ENCODE assay signal across 8 mouse cellular contexts in the genomic region with DNA sequence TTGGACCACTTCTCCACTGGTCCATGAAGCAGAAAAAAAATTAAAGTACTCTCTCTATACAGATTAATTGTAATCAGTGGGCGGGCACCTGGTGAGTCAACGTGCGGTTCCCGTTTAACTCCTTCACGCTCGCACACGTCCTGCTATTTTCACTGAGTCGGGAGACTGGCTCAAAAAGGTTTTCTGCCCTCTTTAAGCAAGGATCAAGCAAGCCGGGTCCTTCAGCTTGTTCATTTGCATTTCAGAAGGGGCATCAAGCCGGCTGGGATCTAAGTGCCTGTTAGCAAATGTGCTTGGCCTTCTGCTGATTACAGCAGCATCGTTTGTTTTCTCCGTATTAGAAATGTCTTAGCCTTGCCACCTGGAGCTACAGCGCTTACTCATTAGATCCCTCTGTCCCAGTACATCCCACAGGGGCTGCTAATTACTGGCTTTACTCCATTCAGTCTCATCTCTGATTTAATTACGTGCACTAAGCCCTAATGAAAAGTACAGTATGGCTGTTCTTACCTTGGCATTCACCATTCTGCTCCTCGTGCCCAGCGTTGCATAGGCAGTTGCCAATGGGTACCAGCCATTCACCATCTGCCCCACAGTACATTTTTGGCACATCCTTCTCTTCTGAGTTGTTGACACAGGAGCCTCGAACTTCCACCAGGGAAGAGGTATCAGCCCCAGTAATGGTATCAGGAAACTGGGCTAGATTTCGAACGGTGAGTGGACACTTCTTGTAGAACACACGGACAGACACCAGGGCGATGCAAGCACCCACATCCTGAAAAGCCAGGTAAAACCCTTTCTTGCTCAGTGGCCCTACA. TPM values are rescaled to one million over a fixed set of nuclear protein-coding genes. Genes with fewer than 3 reads are reported as not detected.
A peak's percentile ranks its signal among the peaks of the same experiment; 100 is the strongest.
DNase-seq lines count a peak whose midpoint lies in the region; ATAC-seq lines count a peak whose summit lies in the region.
"Had no signal": no experiment of that assay in that cellular context is flagged by ENCODE, and none has a peak within 500 bp of the region (broad histone marks: within the 10 kb centered on the region; RNA-seq: fewer than 3 reads in every experiment).

No protein-coding gene starts in this region.

- H3K9me3 ChIP-seq in lung, embryonic 16.5 days (ENCODE audit: control insufficient read depth, low read length): no peaks in the 10 kb centered on the region
- H3K9me3 ChIP-seq in forebrain, embryonic 13.5 days (replicated peaks): no peaks in the 10 kb centered on the region
- no peaks in the 10 kb centered on the region for H3K9me3 ChIP-seq in limb, embryonic 11.5 days (ENCODE audit: control insufficient read depth, low read length)

- H3K4me3 ChIP-seq in lung, embryonic 16.5 days (ENCODE audit: low read length): peak overlapping the region; percentile 7; the same call in 1 of the 2 replicates
- peak overlapping the region; percentile 33 for H3K4me3 ChIP-seq in forebrain, embryonic 13.5 days
- 0 out of 2 replicates have a peak overlapping the region, but pooled peaks have one; percentile 14 for H3K4me3 ChIP-seq in limb, embryonic 11.5 days (ENCODE audit: low read depth, low read length)

- H3K9ac ChIP-seq in lung, embryonic 16.5 days (ENCODE audit: low read length): no peak overlapping the region
- H3K9ac ChIP-seq in forebrain, embryonic 13.5 days: peak overlapping the region; percentile 55
- no peak overlapping the region for H3K9ac ChIP-seq in limb, embryonic 11.5 days (ENCODE audit: low read length)

- no peaks in the 10 kb centered on the region for H3K27me3 ChIP-seq in lung, embryonic 16.5 days (ENCODE audit: control insufficient read depth, insufficient read depth, low read depth, low read length)
- no peaks in the 10 kb centered on the region for H3K27me3 ChIP-seq in forebrain, embryonic 13.5 days
- no peaks in the 10 kb centered on the region for H3K27me3 ChIP-seq in limb, embryonic 11.5 days (ENCODE audit: control insufficient read depth, insufficient read depth, low read length)

- WGBS in lung, embryonic 16.5 days: 54% methylated on average over 21 of the region's 21 CpGs
- WGBS in forebrain, embryonic 13.5 days: 15% methylated on average over 21 of the region's 21 CpGs
- 45% methylated on average over 21 of the region's 21 CpGs for WGBS in limb, embryonic 11.5 days

- no peak for DNase-seq in lung, postnatal 4 days
- DNase-seq in limb, embryonic 11.5 days (ENCODE audit: low spot score): no peak
- no peak for DNase-seq in adrenal gland, postnatal 4 days (ENCODE audit: low spot score in 2 of 2)
- no peak for DNase-seq in heart, adult 9 months (ENCODE audit: low spot score in 2 of 2)
- DNase-seq in urinary bladder, adult 2 months (ENCODE audit: low spot score): no peak
- DNase-seq: cerebellum, adult 11 months had no signal

- H3K4me1 ChIP-seq in lung, embryonic 16.5 days (replicated peaks; ENCODE audit: control insufficient read depth, insufficient read depth, low read length): peaks cover 11% of the 10 kb centered on the region; the same call in 1 of the 2 replicates
- H3K4me1 ChIP-seq in forebrain, embryonic 13.5 days: peaks cover 100% of the 10 kb centered on the region
- peaks cover 19% of the 10 kb centered on the region for H3K4me1 ChIP-seq in limb, embryonic 11.5 days (ENCODE audit: control insufficient read depth, insufficient read depth, low read length)

- H3K36me3 ChIP-seq in lung, embryonic 16.5 days (ENCODE audit: control insufficient read depth, insufficient read depth, low read length): no peaks in the 10 kb centered on the region
- H3K36me3 ChIP-seq in forebrain, embryonic 13.5 days (ENCODE audit: poor library complexity, severe bottlenecking): peaks cover 24% of the 10 kb centered on the region
- H3K36me3 ChIP-seq in limb, embryonic 11.5 days (ENCODE audit: control insufficient read depth, insufficient read depth, low read length): peaks cover 4% of the 10 kb centered on the region; the same call in 1 of the 2 replicates

- peak overlapping the region; percentile 16 for H3K4me2 ChIP-seq in lung, embryonic 16.5 days (ENCODE audit: low read depth, low read length)
- H3K4me2 ChIP-seq in forebrain, embryonic 13.5 days: peak overlapping the region; percentile 95
- peak overlapping the region; percentile 3; the same call in 1 of the 2 replicates for H3K4me2 ChIP-seq in limb, embryonic 11.5 days (ENCODE audit: low read depth, severe bottlenecking)

- ATAC-seq in lung, embryonic 16.5 days (ENCODE audit: low read depth): no peak
- peak; percentile 91 for ATAC-seq in forebrain, embryonic 13.5 days
- ATAC-seq in limb, embryonic 11.5 days (ENCODE audit: insufficient number of reproducible peaks, low FRiP score, low TSS enrichment, low read depth): no peak

- H3K27ac ChIP-seq in lung, embryonic 16.5 days (ENCODE audit: low read length): no peak overlapping the region
- H3K27ac ChIP-seq in forebrain, embryonic 13.5 days: peak overlapping the region; percentile 68
- no peak overlapping the region for H3K27ac ChIP-seq in limb, embryonic 11.5 days (replicated peaks; ENCODE audit: low read depth, low read length)

RNA-seq across cellular contexts. Expression of gene Epha4, which starts 8.6 kb away (rescaled TPM):
- 13.8 and 17.3 TPM in 2 replicates for polyA plus RNA-seq in lung, embryonic 16.5 days (2015; fragmentation: Nextera tagmentation; extraction: Ambion mirVana)
- 80.7 and 83.6 TPM in 2 replicates for polyA plus RNA-seq in forebrain, embryonic 13.5 days (2015; fragmentation: Nextera tagmentation; extraction: Ambion mirVana)
- polyA plus RNA-seq in limb, embryonic 11.5 days (2014; fragmentation: Nextera tagmentation; extraction: Ambion mirVana): 41.9 and 52.3 TPM in 2 replicates
- total RNA-seq in adrenal gland, postnatal 4 days (2021): 10 to 100 TPM in 1 of 2 experiments, 1 to 10 TPM in 1; 4.5 to 10.1 TPM
- 6.0 and 7.6 TPM in 2 replicates for polyA plus RNA-seq in urinary bladder, adult 2 months (2012; rRNA removed)

Comparison
In these comparisons a context has a peak if more than half of its experiments do, and no peak if none do; other contexts are left out.
1. H3K4me2 ChIP-seq: peak in every context shown above with its lines; median percentile 95 in forebrain, embryonic 13.5 days; 16 in lung, embryonic 16.5 days; 3 in limb, embryonic 11.5 days.